Mouse (Mus musculus) Patski (cell line): Measurements from ENCODE around the gene Des. TPM values are rescaled to one million over a fixed set of nuclear protein-coding genes. Genes with fewer than 3 reads are reported as not detected.
A peak's percentile ranks its signal among the peaks of the same experiment; 100 is the strongest.

Experiments used
- ATAC-seq: fragments of 100-300 bp; one replicate; pipeline ENCODE4 v1.8.0; 2021
- CTCF ChIA-PET: fragments of 350-600 bp; sonication (Branson Sonifier 250); formaldehyde crosslinking; loops from one replicate; lab custom pipeline; 2022; ENCODE audit warnings: inconsistent platforms; lab: Charles Lee
- POLR2A ChIA-PET: fragments of 350-600 bp; sonication (Branson Sonifier 250); formaldehyde crosslinking; loops from one replicate; lab custom pipeline; 2022; ENCODE audit warnings: antibody characterized with exemption, inconsistent platforms; lab: Charles Lee
- DNase-seq: peaks from one replicate; pipeline ENCODE4 v3.0.0-alpha.2; 2011; ENCODE audit warnings: low read depth, low spot score
- H3K27me3 ChIP-seq: fragments of 371-371 bp; one replicate; pipeline ENCODE4 v1.5.1; 2021
- CTCF ChIP-seq: fragments of 100-300 bp; IDR thresholded peaks from one replicate; pipeline ENCODE4 v1.5.1; 2021
- in situ Hi-C: fragments of 300-500 bp; cut with MboI; formaldehyde crosslinking; loops from 3 replicates; pipeline ENCODE4 v1.11.1; 2018; ENCODE audit warnings: low pct_unique_long_range_greater_than_20kb, mixed read lengths
- polyA plus RNA-seq: library from polyadenylated mRNA; unstranded; gene quantifications from one replicate; pipeline ENCODE4 v1.2.3, GENCODE M21; 2021

Des gene
- polyA plus RNA-seq, 1 experiment from 2014 or later: 0.23 TPM

- ChIA-PET CTCF (interaction anchor here (1.0 to 5.4 kb wide), 8 partner anchors 8 to 122 kb away, joined by 3 to 45 read pairs (median 10); no protein-coding TSS in a partner anchor), POLR2A (interaction anchor here (0.9 to 1.2 kb wide), 2 partner anchors 95 to 118 kb away, joined by 3 read pairs; no protein-coding TSS in a partner anchor)
- in situ Hi-C loops: loop anchor here (10.0 kb wide), 1 partner anchor 210 kb away; no protein-coding TSS in a partner anchor
- no peak for ATAC-seq
- H3K27me3 ChIP-seq: no peaks in the 10 kb centered on the region
- no peak for TF ChIP-seq CTCF
- DNase-seq: no peak
Measured at GRCm38 (mm10) chr1:75345036-75345935, 14.8 kb upstream of the Des start.

- DNase-seq: peak; percentile 51
- POLR2A ChIA-PET: interaction anchor here (0.5 to 0.7 kb wide), 2 partner anchors 23 to 110 kb away, joined by 3 read pairs; no protein-coding TSS in a partner anchor
- TF ChIP-seq CTCF: no peak
- in situ Hi-C loops: loop anchor here (10.0 kb wide), 1 partner anchor 208 kb away; no protein-coding TSS in a partner anchor
- CTCF ChIA-PET: interaction anchor here (0.8 to 2.7 kb wide), 2 partner anchors 9 to 120 kb away, joined by 3 to 12 read pairs; no protein-coding TSS in a partner anchor
- H3K27me3 ChIP-seq: no peaks in the 10 kb centered on the region
- ATAC-seq: peak; percentile 41
Measured at GRCm38 (mm10) chr1:75347279-75347678, 12.8 kb upstream of the Des start.

DNA sequence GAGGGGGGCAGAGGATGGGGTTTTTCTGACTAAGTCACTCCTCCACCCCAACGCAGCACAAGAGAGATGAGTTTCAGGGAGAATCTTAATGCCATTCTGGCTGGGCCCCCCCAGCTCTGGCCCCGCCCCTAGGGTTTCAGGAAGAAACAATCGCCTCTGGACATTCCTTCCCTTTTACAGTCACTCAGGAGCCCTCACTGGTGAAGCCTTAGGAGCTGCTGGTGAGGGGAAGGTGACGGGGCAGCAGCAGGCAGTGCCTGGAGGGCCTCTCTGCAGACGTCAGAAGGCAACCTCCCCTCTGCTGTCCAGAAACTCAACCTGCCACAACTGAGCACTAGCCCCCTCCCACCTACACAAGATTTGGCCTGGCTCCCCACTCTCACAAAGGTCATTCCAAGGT is 10.9 kb upstream of the Des start:
- DNase-seq (no peak), ATAC-seq (no peak)
- in situ Hi-C loops: loop anchor here (10.0 kb wide), 1 partner anchor 206 kb away; no protein-coding TSS in a partner anchor
- H3K27me3 ChIP-seq: no peaks in the 10 kb centered on the region
- TF ChIP-seq CTCF: no peak
- ChIA-PET POLR2A (no interaction called here), CTCF (interaction anchor here (1.4 kb wide), 1 partner anchor 22 kb away, joined by 3 read pairs; no protein-coding TSS in a partner anchor)

DNA sequence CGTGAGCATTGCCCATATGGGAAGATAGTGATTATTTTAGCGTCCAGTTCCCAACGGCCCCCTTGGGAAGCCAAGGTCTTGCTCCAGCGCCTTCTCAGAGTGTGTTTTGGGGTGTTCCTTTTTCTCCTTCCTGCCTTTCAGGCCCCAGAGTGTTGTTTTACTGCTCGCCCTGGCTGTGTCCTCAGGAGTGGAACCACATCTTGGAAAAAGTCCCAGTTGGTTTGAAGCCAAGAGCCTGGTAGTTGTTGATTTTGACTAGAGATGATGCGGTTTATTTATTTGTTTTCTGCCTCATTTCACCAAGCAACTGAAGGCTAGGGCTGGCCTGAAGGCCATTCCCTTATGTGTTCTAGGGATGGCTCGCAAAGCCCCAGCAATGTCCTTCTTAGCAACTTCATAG is 2.9 kb upstream of the Des start:
- no peak for TF ChIP-seq CTCF
- CTCF ChIA-PET: interaction anchor here (1.1 to 3.0 kb wide), 3 partner anchors 14 to 89 kb away, joined by 3 to 14 read pairs (median 6); partner anchors contain the start of gene Gmppa
- ATAC-seq (peak; percentile 46), DNase-seq (peak; percentile 71)
- POLR2A ChIA-PET: interaction anchor here (0.9 kb wide), 1 partner anchor 24 kb away, joined by 3 read pairs; no protein-coding TSS in a partner anchor
- in situ Hi-C loops: no loop called here
- H3K27me3 ChIP-seq: no peaks in the 10 kb centered on the region

DNA sequence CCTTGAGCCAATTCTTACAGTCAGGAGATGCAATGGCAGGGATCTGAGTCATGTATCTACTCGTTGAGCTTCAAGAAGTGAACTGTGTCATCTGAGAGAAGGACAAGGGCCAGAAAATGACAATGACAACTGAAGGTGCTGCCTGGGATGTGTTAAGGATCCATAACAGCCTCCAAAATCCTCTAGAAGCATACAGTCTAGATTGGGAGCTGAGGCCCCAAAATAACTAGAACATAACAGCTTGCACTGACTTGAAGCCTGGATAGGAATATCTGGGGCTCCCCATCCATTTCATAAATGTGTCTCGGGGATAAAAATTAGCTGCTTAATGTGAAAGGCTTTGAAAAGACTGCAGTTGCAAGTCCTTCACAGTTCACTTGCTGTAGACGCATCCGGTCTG is 2.1 kb upstream of the Des start:
- no peak for TF ChIP-seq CTCF
- CTCF ChIA-PET: interaction anchor here (1.3 to 3.0 kb wide), 3 partner anchors 14 to 105 kb away, joined by 3 to 14 read pairs (median 4); no protein-coding TSS in a partner anchor
- DNase-seq (no peak), ATAC-seq (no peak)
- H3K27me3 ChIP-seq: no peaks in the 10 kb centered on the region
- in situ Hi-C loops: no loop called here
- POLR2A ChIA-PET: no interaction called here

DNA sequence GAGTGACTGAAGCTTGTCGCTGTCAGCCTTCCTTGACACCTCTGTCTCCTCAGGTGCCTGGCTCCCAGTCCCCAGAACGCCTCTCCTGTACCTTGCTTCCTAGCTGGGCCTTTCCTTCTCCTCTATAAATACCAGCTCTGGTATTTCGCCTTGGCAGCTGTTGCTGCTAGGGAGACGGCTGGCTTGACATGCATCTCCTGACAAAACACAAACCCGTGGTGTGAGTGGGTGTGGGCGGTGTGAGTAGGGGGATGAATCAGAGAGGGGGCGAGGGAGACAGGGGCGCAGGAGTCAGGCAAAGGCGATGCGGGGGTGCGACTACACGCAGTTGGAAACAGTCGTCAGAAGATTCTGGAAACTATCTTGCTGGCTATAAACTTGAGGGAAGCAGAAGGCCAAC is 783 bp upstream of the Des start:
- in situ Hi-C loops: no loop called here
- H3K27me3 ChIP-seq: no peaks in the 10 kb centered on the region
- CTCF ChIA-PET: interaction anchor here (0.7 to 3.0 kb wide), 5 partner anchors 11 to 104 kb away, joined by 3 to 14 read pairs (median 4); no protein-coding TSS in a partner anchor
- DNase-seq (no peak), ATAC-seq (no peak)
- POLR2A ChIA-PET: interaction anchor here (0.6 kb wide), 1 partner anchor 93 kb away, joined by 3 read pairs; no protein-coding TSS in a partner anchor
- no peak for TF ChIP-seq CTCF

DNA sequence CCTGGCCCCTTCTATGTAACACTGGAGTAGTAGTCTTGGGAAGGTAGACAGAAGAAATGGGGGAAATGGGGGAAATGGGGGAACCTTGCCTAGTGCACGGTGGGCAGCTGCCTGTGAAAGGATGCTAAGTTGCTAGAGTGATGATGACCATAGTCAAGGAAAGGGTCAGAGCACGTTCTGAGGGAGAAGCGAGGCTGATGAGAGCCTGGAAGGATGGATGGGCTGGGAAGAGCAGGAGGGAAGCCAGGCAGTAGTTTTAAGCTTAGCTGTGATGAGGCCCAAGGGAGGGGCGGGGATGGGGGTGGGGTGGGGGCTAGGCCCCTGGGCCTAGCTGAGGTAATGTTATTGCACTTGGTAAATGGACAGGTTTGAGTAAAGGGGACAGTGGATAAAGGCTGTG is 994 bp downstream of the Des start:
- ATAC-seq: no peak
- no peak for TF ChIP-seq CTCF
- CTCF ChIA-PET: interaction anchor here (1.2 kb wide), 1 partner anchor 18 kb away, joined by 5 read pairs; no protein-coding TSS in a partner anchor
- in situ Hi-C loops: no loop called here
- no peaks in the 10 kb centered on the region for H3K27me3 ChIP-seq
- POLR2A ChIA-PET: no interaction called here
- no peak for DNase-seq

DNA sequence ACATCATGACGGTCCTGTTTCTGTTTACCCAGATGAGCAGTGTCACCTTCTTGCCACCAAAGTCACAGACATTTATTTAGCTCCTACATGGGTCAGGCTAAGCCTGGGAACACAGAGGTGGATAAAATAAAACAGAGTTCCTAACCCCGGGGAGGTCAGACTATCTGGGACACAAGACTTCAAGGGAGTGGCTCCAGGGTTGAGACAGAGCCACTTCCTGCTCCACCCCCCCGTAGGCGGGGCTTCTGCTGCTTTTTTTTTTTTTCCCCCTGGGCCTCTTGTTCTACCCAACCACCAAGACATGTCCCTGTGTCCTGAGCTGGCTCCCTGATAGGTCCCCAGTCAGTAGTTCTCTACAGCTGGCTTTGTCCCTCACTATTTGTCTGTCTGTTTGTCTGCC is 1.6 kb downstream of the Des start:
- no peaks in the 10 kb centered on the region for H3K27me3 ChIP-seq
- POLR2A ChIA-PET: no interaction called here
- no peak for ATAC-seq
- TF ChIP-seq CTCF: no peak
- CTCF ChIA-PET: no interaction called here
- in situ Hi-C loops: no loop called here
- no peak for DNase-seq

GRCm38 (mm10) chr1:75363868-75364267 is 3.7 kb downstream of the Des start:
- DNase-seq: no peak
- no peaks in the 10 kb centered on the region for H3K27me3 ChIP-seq
- CTCF ChIA-PET: no interaction called here

DNA sequence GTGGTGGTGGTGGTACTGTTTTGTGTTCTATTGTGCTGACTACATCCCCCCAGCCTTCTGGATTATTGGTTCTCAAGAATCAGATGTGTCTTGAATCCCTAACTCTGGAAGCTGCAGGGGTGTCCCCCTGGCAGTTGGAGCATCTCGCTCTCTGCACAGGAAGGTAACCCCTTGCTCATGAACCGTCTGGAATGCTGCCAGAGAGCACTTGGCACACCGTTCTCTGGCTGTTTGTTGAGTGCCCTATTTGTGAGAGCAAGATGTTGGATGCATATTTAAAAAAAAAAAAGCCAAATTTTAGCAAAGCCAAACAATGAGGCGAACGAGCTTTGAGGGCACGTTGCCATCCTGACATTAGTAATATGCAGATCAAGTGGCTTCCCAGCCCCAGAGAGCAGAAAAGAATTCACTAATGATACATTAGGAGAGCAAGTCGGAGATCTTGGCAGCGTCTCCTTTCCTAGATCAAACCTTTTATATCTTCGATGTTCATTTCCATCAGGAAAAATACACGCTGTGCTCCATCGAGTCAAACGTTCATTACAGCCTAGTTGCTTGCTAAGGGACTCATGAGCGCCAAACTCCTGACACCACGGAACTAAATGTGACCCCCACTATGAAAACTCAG is 5.5 kb downstream of the Des start:
- ATAC-seq: no peak
- ChIA-PET POLR2A (interaction anchor here (0.6 kb wide), 1 partner anchor 62 kb away, joined by 3 read pairs; no protein-coding TSS in a partner anchor), CTCF (no interaction called here)
- H3K27me3 ChIP-seq: no peaks in the 10 kb centered on the region
- TF ChIP-seq CTCF: no peak
- no peak for DNase-seq
- in situ Hi-C loops: no loop called here

More at GRCm38 (mm10) chr1:75363868-75364267, 3.7 kb downstream of the Des start:
- ATAC-seq: no peak
- TF ChIP-seq CTCF: no peak
- POLR2A ChIA-PET: no interaction called here
- in situ Hi-C loops: no loop called here
